Mouse (Mus musculus): ENCODE data around the gene Aloxe3.

GRCm38 (mm10) chr11:69114621-69115020 lies 11.1 kb upstream of the Aloxe3 start:
- TF ChIP-seq POLR2A (IDR thresholded peaks at IDR 0.05; ENCODE audit: borderline replicate concordance, insufficient read depth, low read length) (no peak), CTCF (IDR thresholded peaks at IDR 0.05; ENCODE audit: borderline replicate concordance, insufficient read depth, low read depth, low read length) (no peak)

All from cerebellum, adult 2 months (tissue).